Mouse (Mus musculus): ENCODE results near the gene Stkld1.

DNA sequence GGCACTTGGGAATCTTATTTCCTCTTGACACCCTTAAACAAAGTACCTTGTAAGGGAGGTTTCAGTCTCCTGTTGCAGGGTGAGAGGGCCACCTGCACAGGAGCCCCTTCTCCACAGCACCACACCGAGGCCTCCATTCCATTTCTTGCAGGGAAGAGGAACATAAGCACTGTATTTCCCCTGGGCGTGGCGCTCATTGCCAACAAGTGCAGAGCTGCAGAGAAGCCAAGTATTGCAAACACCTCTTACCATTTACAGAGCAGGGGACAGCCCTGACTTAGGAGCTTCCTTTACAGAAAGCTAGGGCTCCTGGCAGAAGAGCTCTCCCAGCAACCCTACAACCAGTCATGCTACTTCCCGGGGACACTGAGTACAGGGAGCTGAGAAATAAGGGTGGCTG lies 18.3 kb downstream of the Stkld1 start:
- TF ChIP-seq CTCF (IDR thresholded peaks at IDR 0.05; ENCODE audit: borderline replicate concordance, insufficient read depth, low read depth, low read length) (no peak), POLR2A (IDR thresholded peaks at IDR 0.05; ENCODE audit: borderline replicate concordance, insufficient read depth, low read length) (no peak)

All from cerebellum, adult 2 months (tissue).